Mouse (Mus musculus): Measurements from ENCODE around the gene Tsc22d2.

The Tsc22d2 gene

GRCm38 (mm10) chr3:58414234-58414938 is at the start of gene Tsc22d2:
Tsc22d2 (plus strand) TSS chr3:58414715.
- DNase-seq (ENCODE audit: low read depth, low spot score), result peak; percentile 85

- DNase-seq (ENCODE audit: low read depth, low spot score), result no peak
These were observed 47.8 kb upstream of the Tsc22d2 start for GRCm38 (mm10) chr3:58366756-58367155.

- no peak for DNase-seq (ENCODE audit: low read depth, low spot score)
These were observed 43.7 kb upstream of the Tsc22d2 start for GRCm38 (mm10) chr3:58370811-58371210.

GRCm38 (mm10) chr3:58372066-58372904 is 42.2 kb upstream of the Tsc22d2 start:
- DNase-seq (ENCODE audit: low read depth, low spot score), result peak; percentile 37

- DNase-seq (ENCODE audit: low read depth, low spot score), result no peak
These were observed 41.7 kb upstream of the Tsc22d2 start for GRCm38 (mm10) chr3:58372905-58373208.

GRCm38 (mm10) chr3:58374281-58374680 is 40.2 kb upstream of the Tsc22d2 start:
- no peak for DNase-seq (ENCODE audit: low read depth, low spot score)

GRCm38 (mm10) chr3:58376713-58377112 is 37.8 kb upstream of the Tsc22d2 start:
- DNase-seq (ENCODE audit: low read depth, low spot score), result no peak

- no peak for DNase-seq (ENCODE audit: low read depth, low spot score)
These were observed 36.9 kb upstream of the Tsc22d2 start for GRCm38 (mm10) chr3:58377589-58378134.

GRCm38 (mm10) chr3:58382676-58383075 is 31.8 kb upstream of the Tsc22d2 start:
- no peak for DNase-seq (ENCODE audit: low read depth, low spot score)

- DNase-seq (ENCODE audit: low read depth, low spot score), result no peak
These were observed 29.5 kb upstream of the Tsc22d2 start for GRCm38 (mm10) chr3:58385060-58385459.

- DNase-seq (ENCODE audit: low read depth, low spot score), result no peak
These were observed 25.8 kb upstream of the Tsc22d2 start for GRCm38 (mm10) chr3:58388731-58389130.

GRCm38 (mm10) chr3:58398541-58398940 is 16.0 kb upstream of the Tsc22d2 start:
- DNase-seq (ENCODE audit: low read depth, low spot score), result no peak

- no peak for DNase-seq (ENCODE audit: low read depth, low spot score)
These were observed 14.6 kb upstream of the Tsc22d2 start for GRCm38 (mm10) chr3:58399931-58400330.

GRCm38 (mm10) chr3:58411669-58412068 is 2.8 kb upstream of the Tsc22d2 start:
- no peak for DNase-seq (ENCODE audit: low read depth, low spot score)

GRCm38 (mm10) chr3:58413671-58414070 is 844 bp upstream of the Tsc22d2 start:
- DNase-seq (ENCODE audit: low read depth, low spot score), result no peak

- DNase-seq (ENCODE audit: low read depth, low spot score), result no peak
These were observed 720 bp downstream of the Tsc22d2 start for GRCm38 (mm10) chr3:58414986-58415883.

GRCm38 (mm10) chr3:58415884-58416725 is 1.6 kb downstream of the Tsc22d2 start:
- DNase-seq (ENCODE audit: low read depth, low spot score), result no peak

- no peak for DNase-seq (ENCODE audit: low read depth, low spot score)
These were observed 2.4 kb downstream of the Tsc22d2 start for GRCm38 (mm10) chr3:58416726-58417437.

- no peak for DNase-seq (ENCODE audit: low read depth, low spot score)
These were observed 4.5 kb downstream of the Tsc22d2 start for GRCm38 (mm10) chr3:58418724-58419705.

Measured in brain, embryonic 18.5 days (tissue).